11 mouse cellular contexts compared by ENCODE assay signal in genomic region chrX:60026654-60027053, GRCm38 (mm10). TPM values are rescaled to one million over a fixed set of nuclear protein-coding genes. Genes with fewer than 3 reads are reported as not detected.
DNase-seq lines count a peak whose midpoint lies in the region; ATAC-seq and TF ChIP-seq lines count a peak whose summit lies in the region.
"Had no signal": no experiment of that assay in that cellular context is flagged by ENCODE, and none has a peak within 500 bp of the region (broad histone marks: within the 10 kb centered on the region; RNA-seq: fewer than 3 reads in every experiment).

No protein-coding gene starts in this region.

- H3K9ac ChIP-seq in lung, postnatal 0 days (replicated peaks; ENCODE audit: low read depth), result no peak overlapping the region
- H3K9ac ChIP-seq: midbrain, embryonic 12.5 days had no signal

- no peaks in the 10 kb centered on the region for H3K27me3 ChIP-seq in lung, postnatal 0 days (replicated peaks; ENCODE audit: insufficient read depth, low read length)
- H3K27me3 ChIP-seq: midbrain, embryonic 12.5 days had no signal

- ATAC-seq in lung, postnatal 0 days, result no peak

- H3K27ac ChIP-seq in lung, postnatal 0 days (ENCODE audit: low read length), result no peak overlapping the region
- H3K27ac ChIP-seq: midbrain, embryonic 12.5 days had no signal

- TF ChIP-seq CTCF in lung, postnatal 0 days (IDR thresholded peaks at IDR 0.05), result peak; percentile 40

- peak; percentile 5 for DNase-seq in cerebellum, adult 11-12 months
- no peak for DNase-seq in cerebellum, adult 11 months
- peak; percentile 14 for DNase-seq in lung, postnatal 0 days (ENCODE audit: low spot score)
- no peak for DNase-seq in lung, adult 18-20 months
- peak; percentile 53 to 58 for DNase-seq in cerebellum, postnatal 14 days
- DNase-seq in kidney, postnatal 14 days, result peak; percentile 6
- peak; percentile 28 for DNase-seq in lung, postnatal 36 days
- no peak for DNase-seq in urinary bladder, postnatal 4 days (ENCODE audit: low spot score in 2 of 2)

- H3K9me3 ChIP-seq in lung, postnatal 0 days (ENCODE audit: low read length), result no peaks in the 10 kb centered on the region
- H3K9me3 ChIP-seq: G1E; midbrain, embryonic 12.5 days had no signal

- H3K36me3 ChIP-seq in lung, postnatal 0 days (ENCODE audit: insufficient read depth, low read length), result no peaks in the 10 kb centered on the region
- H3K36me3 ChIP-seq: G1E; midbrain, embryonic 12.5 days had no signal

- H3K4me1 ChIP-seq in lung, postnatal 0 days (ENCODE audit: insufficient read depth, low read depth, low read length), result no peaks in the 10 kb centered on the region
- H3K4me1 ChIP-seq: midbrain, embryonic 12.5 days had no signal

- H3K4me2 ChIP-seq in lung, postnatal 0 days (replicated peaks; ENCODE audit: low read depth, low read length), result no peak overlapping the region
- H3K4me2 ChIP-seq: midbrain, embryonic 12.5 days had no signal

- H3K4me3 ChIP-seq in lung, postnatal 0 days (ENCODE audit: low read depth, low read length), result no peak overlapping the region
- H3K4me3 ChIP-seq: midbrain, embryonic 12.5 days had no signal

- whole genome bisulfite sequencing in lung, postnatal 0 days, result 11% methylated on average over 3 of the region's 3 CpGs

- no peak for TF ChIP-seq EP300 in lung, postnatal 0 days (IDR thresholded peaks at IDR 0.05)

RNA-seq across cellular contexts. Expression of gene F9, which starts 27.4 kb away (rescaled TPM):
- polyA plus RNA-seq in lung, postnatal 0 days (2015; fragmentation: Nextera tagmentation; extraction: Ambion mirVana), result not detected in 2 replicates
- polyA plus RNA-seq: G1E; gonadal fat pad, adult 2 months; midbrain, embryonic 12.5 days had no signal

Comparison
In these comparisons a context has a peak if more than half of its experiments do, and no peak if none do; other contexts are left out.
1. DNase-seq: peak in cerebellum, adult 11-12 months (single experiment), lung, postnatal 0 days (single experiment), cerebellum, postnatal 14 days (2 of 2), kidney, postnatal 14 days (single experiment) and lung, postnatal 36 days (single experiment); none in cerebellum, adult 11 months (single experiment), lung, adult 18-20 months (0 of 2) and urinary bladder, postnatal 4 days (0 of 2).